Mouse (Mus musculus): Measurements from ENCODE around the gene Stx18.

DNA sequence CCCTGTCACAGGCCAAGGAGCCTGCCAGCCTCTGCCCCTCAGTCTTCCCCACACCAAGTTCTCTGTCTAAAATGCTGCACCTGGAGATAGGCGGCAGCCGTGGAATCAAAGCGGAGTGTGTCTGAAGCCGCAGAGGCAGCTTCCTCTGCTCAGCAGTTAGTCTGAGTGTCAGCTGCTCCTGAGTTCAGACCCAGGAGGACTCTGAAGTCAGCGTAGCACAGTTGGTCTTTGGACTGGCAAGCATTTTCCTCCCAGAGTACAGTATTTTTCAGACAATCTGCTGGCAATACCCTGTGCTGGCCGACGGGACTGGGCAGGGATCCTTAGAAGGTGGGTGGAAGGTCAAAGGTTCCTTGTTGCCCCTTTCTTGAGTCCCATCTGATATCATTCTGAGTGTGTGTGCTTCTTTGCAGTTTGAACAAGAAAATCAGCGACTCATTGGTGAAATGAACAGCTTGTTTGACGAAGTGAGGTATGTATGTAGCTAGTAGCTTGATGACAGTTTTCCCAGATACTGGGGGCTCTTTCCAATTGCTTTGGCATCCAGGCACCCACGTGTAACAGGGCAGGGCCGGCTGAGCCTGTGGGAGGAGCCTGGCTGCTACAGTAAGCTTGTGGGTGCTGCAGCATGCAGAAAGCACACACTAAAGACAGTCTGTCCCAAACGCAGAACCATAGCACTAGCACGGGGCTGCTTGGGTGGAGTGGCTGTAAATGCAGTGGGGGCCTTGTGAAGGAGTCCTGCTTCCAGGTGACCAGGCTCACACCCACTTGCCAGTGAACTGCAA, 88.2 kb downstream of the Stx18 start:
- TF ChIP-seq CTCF (IDR thresholded peaks at IDR 0.05; ENCODE audit: control insufficient read depth, insufficient read depth, insufficient replicate concordance, low read depth, low read length) (no peak), POLR2A (IDR thresholded peaks at IDR 0.05; ENCODE audit: control insufficient read depth, low read depth, low read length) (no peak)

All from testis, adult 2 months (tissue).